Mouse (Mus musculus): Measurements from ENCODE around the gene Atf6b.

Gene Atf6b

DNA sequence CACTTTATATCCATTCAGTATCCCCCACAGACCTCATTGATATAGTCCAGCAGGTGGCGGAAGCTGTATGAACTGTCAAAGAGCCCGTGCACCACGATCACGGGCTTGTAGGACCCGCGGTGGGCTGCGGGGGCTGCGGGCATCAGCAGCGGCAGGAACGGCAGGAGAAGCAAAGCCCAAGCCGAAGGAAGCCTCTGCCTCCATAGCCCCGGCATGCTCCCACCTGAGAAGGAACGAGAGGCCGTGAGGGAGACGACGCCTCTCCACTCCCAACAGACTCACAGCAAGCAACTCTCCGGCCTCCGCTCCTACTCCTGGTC is 20.2 kb upstream of the Atf6b start:
- DNase-seq (ENCODE audit: inconsistent age in 2 of 2, low spot score in 1 of 2): no peak

DNA sequence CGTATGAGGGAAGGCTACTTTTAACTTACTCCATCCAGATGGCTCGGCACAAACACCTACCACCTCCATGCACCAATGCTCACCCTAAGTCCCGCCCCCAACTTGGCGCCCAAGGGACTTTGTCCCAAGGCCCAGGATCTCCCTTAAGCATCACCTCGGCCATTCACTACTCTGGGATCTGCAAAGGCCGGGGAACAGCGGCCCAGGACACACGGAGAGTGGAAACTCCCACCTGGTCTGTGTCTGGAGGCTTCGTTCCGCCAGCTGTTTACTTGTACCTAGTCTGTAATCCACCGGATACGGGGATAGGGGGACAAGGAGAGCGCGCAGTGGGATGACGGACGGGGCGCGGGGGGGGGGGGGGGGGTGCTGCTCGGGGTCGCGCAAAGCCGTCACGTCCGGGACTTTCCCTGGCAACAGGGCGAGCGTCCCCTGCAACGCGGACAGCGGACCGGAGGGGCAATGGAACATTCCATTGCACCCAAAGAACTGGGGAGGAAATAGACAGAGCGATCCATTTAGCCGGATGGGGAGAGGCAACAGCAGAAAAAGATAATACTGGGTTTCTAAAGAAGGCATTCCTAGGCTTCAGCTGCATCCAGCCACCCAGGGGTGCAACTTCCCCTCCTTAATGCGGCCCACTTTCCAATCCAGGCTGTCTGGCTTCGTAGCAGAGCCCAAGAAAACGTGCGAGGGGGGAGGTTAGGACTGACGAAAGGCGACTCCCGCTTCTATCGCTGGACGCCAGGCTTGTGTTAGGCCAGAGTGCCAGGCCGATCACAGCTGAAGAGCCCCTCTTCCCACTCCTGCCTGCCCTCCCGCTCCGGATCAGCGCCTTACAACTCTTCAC is 19.6 kb upstream of the Atf6b start:
- peak; percentile 92 to 97 for DNase-seq (ENCODE audit: inconsistent age in 2 of 2, low spot score in 1 of 2)

DNA sequence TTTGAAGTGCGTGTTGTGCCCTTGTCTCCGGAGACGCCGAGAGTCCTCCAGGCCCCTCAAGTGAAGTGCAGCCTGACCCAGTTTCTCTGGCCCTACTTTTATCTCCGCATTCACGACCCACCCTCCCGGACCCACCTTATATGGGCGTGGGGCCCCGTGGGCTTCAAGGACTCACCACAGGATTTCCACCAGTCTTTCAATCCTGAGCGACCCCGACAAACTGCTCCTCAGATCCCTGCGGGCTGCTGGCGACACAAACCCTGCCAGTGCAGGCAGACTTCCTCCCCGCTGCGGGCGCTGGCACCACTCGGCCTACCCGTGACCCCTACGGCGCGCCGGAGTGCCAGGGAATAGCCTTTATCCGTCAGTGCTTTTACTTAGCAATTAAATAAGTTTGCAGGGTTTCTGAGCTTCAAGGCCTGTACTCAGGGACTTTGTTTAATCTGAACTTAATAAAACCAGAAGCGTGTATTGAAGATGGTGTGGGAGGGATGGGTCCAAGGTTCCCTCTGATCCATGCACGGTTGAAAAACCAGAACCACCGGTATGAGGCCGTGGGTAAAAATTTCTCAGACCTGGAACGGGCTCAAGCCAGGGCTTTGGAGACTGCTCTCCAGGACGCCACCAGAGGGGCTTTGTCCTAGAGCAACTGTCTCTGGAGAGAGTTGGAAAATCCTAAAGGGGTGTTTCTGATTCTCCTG is 18.9 kb upstream of the Atf6b start, which contains the start of gene Ppt2:
Gene Ppt2, minus strand, starts transcription at position 568 of the 701 bp plus-strand sequence.
- peak; percentile 75 to 93 for DNase-seq (ENCODE audit: inconsistent age in 2 of 2, low spot score in 1 of 2)

DNA sequence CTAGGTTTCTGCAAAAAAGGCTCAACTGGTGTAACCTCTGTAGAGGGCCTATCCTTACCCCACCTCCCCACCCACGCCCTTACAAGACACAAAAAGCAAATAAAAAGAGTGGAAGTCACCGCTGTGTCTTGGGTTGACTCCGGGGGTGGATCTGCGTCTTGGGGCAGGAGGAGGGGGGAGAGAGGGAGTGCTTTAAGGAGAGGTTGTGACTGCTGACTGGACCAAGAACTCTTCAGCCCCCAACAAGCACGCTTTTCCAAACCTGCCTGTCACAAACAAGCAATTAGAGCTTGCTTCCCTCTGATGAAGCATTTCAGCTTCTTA is 18.3 kb upstream of the Atf6b start:
- peak in 1 of 2 experiments; percentile 34 for DNase-seq (ENCODE audit: inconsistent age in 2 of 2, low spot score in 1 of 2)

DNA sequence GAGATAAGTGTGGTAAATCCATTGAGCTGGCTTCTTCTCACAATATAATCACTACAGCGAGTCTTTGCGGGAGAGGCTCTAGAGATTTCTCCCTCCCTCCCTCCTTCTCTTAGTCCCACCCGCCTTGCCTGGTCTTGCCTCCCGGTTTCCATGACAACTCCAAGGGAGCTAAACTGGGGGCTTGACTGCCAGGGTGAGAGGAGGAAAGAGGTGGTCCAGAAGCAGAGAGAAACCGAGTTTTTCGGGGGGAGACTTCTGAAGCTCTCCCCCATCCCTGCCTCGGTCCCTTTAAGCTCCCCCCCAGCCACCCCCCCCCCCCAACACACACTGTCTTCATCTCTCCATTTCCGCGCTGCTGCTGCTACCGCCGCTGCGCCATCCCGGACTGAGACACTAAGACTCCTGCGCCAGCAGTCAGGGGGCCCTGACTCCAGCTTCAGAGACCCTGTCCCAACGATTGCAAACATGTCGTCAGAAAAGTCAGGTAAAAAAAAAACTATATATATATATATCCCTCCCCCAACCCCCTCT is 17.7 kb upstream of the Atf6b start, which contains the start of gene Prrt1:
Gene Prrt1, plus strand, starts transcription at position 313 of the 531 bp plus-strand sequence.
- DNase-seq (ENCODE audit: inconsistent age in 2 of 2, low spot score in 1 of 2): peak; percentile 39 to 70

DNA sequence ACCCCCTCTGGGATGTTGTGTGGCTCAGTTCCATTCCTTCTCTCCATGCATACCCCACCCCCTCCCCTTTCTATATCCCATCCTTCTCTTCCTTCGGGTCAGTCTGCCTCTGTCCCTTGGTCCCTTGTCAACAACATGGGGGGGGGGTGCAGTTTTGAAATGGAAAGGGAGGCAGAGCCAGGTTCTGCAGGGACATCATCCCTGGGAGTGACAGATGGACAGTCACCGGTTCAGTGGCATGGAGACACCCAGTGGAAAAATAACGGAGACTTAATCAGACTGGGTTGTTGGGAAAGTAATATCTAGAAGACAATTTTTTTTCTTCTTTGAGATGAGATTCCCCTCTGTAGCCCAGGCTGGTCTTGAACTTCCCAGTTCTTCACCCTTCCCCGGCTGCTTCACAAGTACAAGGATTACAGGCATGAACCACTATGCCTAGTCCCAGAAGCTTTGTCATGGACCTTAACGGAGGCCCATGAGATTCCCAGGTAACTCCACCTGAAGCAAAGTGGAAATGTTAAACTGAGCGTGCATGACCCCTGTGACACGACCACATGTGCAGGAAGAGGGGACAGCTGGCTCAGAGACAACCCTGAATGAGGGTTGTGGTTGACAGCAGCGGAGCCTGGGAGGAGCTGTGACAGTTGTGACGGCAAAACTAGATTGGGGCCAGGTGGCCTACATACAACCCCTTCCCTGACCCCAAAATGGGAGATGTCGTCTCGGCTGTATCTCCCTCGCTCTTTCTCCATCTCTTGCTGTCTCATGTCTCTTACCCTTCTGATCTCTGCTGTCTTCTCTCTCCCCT is 16.9 kb upstream of the Atf6b start:
- peak in 1 of 2 experiments; percentile 33 for DNase-seq (ENCODE audit: inconsistent age in 2 of 2, low spot score in 1 of 2)

DNA sequence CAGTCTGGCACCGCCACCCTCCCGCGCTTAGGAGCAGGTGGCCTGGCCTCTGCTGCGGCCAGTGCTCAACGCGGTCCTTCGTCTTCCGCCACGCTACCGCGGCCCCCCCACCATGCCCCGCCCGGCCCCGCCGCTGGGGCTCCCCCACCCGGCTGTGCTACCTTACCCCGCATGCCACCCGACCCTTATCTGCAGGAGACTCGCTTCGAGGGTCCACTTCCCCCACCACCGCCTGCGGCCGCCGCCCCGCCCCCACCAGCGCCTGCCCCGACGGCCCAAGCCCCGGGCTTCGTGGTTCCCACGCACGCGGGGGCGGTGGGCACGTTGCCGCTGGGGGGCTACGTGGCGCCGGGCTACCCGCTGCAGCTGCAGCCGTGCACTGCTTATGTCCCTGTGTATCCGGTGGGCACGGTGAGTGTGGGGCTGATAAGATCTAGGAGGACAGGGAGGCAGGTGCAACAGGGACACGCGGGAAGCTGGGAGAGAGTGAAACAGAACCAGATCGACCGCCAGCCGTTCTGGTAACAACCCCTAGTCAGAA is 16.1 kb upstream of the Atf6b start:
- DNase-seq (ENCODE audit: inconsistent age in 2 of 2, low spot score in 1 of 2): peak in 1 of 2 experiments; percentile 39

DNA sequence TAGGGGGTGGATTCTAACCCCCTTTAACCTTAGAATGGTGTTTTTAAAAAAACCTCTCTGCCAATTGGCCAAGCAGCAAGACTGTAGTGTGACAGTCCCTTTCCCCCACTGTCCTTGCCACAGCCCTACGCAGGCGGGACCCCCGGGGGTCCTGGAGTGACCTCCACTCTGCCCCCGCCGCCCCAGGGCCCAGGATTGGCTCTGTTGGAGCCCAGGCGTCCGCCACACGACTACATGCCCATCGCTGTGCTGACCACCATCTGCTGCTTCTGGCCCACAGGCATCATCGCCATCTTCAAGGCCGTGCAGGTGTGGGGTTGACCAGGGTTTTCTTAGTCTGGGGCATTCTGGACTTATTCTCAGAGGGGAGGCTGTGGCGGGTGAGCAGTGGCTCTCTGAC is 15.3 kb upstream of the Atf6b start:
- DNase-seq (ENCODE audit: inconsistent age in 2 of 2, low spot score in 1 of 2): peak in 1 of 2 experiments; percentile 41

DNA sequence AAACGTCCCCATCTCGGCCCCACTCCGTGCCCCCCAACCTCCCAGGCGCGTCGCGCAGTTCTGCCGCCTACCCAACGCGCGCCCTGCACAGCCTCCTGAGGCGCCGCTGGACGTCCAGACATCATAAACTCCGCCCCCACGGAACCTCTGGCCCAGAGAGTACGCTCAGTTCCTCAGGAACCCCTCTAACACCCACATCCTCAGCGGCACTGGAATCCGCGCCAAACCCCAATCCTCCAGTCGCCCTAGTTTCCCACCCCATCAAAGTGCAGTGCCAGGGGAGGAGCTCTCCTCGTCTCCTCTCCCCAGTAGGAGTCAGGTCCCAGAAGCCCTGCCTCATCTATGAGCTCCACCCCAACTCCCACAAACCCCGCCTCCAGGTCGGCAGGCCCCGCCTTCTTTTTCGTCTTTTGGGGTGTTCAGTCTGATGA is 14.7 kb upstream of the Atf6b start:
- DNase-seq (ENCODE audit: inconsistent age in 2 of 2, low spot score in 1 of 2): peak; percentile 90 to 94

DNA sequence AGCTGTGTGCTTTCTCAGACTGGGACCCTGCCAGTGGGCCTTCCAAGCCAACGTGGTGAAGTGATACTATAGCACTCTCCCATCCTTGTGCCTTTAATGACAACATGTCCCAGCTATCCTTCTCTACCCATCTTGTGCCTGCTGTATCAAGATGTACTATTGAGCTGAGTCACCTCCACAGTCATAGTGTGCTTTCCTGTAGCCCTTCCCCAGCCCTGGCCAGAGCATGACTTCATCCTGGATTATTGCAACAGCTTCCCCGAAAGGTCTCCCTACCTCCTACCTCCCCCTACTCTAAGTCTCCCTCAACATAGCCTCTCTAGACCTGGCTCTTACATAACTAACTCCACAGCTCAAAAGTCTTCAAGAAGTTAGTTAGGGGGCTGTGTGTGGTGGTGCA is 11.3 kb upstream of the Atf6b start:
- peak in 1 of 2 experiments; percentile 71 for DNase-seq (ENCODE audit: inconsistent age in 2 of 2, low spot score in 1 of 2)

DNA sequence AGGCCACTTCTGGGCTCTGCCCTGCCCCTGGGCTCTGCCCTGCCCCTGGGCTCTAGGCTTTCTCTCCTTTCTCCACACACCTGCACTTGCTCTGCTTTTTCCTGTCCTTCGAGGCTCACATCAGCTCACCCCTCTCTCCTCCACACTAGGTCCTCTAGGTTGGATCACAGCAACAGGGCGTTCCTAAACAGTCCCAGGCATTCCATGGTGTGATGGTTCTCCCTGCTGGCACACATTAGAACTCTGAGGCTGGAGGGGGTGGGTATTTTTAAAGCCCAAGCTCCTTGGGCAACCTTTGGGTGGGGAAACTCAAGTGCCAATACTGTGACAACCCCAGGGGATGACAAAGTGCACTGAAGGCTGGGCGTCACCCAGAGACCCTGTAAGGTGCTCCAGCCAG is 9.5 kb upstream of the Atf6b start:
- peak in 1 of 2 experiments; percentile 42 for DNase-seq (ENCODE audit: inconsistent age in 2 of 2, low spot score in 1 of 2)

DNA sequence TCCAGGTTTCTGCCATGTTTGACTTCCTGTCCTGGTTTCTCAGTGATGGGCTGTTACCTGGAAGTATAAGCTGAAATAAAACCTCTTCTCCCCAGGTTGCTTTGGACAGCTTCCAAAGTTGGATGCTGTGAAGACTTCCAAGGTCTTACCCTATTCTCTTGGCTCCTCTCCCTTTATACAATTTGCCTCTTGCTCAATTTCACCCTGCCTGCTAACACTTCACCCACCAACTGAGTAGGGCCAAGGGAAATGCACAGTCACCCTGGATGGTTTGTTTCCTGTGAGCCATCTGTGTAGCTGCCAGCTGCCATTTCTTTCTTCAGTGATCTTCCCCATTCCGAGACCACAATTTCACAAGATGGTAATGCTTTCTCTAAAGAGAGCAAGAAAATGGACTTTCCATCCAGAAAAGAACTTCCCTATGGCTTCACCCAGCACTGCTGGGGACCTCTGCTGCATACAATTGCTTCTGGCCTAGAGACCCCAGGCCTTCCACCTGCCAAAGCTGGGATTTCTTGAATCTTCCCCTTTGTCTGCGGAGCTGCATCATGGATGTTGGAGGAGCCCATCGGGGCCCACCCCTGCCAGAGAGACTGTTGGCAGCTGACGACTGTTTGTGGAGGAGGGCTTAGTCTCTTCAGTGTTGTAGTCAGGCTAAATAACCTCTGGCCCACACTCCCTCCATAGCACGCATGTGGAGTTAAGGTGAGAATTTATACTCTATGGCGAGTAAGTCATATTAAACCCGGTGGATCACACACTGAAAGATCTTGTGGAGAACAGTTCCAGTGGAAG is 7.3 kb upstream of the Atf6b start:
- DNase-seq (ENCODE audit: inconsistent age in 2 of 2, low spot score in 1 of 2): peak in 1 of 2 experiments; percentile 68

DNA sequence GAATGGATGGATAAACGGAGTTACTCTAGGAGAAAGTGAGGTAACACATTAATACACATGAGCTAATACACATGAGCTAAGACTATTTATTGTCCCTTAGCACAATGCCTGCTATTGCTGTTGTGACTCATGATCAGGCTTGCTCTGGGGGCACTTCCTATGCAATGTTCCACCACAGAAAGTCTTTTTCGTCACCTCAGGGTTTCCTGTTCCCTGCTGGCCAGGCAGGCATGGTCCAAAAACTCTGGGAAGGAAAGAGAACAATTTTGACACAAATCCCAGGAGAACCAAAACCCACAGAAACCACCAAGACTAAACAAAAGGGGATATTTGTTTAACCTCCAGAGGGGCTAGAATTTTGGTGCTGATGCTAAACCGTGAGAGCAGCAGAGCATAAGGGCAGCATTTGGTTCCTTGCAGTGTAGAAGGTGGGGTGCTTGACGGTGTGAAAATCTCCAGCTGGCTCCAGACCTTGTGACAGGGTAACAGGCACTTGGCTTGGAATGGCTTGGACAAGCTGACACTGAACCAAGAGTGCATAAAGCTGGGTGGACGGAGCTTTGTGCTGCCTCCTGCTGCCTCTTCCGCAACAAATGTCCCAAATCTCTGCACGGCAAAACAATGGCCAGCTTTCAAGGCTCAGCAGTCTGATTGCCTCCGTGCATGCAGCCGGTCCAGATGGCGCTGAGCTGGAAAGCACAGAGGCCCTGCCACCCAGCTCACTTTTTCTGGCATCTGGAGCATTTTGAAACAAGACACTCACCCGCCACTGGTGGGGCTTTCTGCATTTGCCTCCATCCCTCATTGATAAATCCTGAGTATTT is 6.0 kb upstream of the Atf6b start:
- DNase-seq (ENCODE audit: inconsistent age in 2 of 2, low spot score in 1 of 2): peak; percentile 25 to 71

DNA sequence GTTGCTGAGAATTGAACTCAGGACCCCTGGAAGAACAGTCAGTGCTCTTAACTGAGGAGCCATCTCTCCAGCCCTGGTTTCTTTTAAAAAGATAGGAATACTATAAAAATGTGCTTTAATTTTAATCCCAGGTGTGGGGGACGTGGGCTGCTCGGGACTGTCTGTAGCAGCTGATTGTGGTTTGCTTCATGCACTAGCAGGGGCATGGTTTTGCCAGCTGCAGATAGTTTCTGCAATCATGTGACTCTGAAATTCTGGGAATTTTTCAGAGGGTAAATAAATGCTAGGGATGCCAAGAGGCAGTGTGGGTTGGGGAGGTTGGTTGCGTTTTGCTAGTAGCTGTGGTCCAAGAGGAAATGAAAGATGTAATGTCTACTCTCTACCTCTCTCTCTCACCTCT is 5.0 kb upstream of the Atf6b start:
- DNase-seq (ENCODE audit: inconsistent age in 2 of 2, low spot score in 1 of 2): peak in 1 of 2 experiments; percentile 3

DNA sequence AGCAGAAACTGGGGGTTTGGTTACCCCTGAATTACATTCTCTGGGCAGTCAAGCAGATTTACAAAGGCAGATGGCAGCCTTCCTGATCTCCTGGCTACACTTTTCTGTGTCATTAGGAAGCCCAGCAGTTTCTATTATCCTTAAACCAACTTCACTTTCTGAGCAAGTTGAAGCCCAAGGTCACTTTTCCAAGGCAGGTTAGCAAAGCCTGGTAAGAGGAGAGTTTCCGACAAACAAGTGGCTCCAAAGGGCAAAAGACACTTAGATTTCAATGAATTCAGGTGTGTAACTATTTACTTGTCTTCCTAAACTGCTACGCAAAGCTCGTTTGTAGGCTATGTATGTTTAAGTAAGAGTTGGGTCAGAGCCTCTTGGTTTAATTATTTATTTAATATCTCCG is 3.6 kb upstream of the Atf6b start:
- DNase-seq (ENCODE audit: inconsistent age in 2 of 2, low spot score in 1 of 2): peak in 1 of 2 experiments; percentile 34

DNA sequence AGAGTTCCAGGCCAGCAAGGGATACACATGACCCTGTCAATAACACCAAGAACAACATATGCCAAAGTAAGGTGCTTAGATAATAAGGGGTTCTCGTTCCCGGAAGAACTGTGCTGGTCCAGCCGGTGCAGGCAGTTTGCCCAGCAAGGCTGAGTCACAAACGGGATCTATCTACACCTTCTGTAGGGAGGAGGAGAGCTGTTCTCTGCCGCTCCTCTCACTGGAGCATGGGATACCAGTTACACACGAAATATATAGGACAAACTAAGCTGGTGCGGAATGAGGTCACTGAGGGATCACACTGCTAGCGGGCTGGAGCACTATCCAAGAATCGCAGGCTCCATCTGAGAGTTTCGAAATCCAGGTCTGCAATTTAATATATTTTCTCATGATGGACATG is 3.0 kb upstream of the Atf6b start:
- peak in 1 of 2 experiments; percentile 49 for DNase-seq (ENCODE audit: inconsistent age in 2 of 2, low spot score in 1 of 2)

DNA sequence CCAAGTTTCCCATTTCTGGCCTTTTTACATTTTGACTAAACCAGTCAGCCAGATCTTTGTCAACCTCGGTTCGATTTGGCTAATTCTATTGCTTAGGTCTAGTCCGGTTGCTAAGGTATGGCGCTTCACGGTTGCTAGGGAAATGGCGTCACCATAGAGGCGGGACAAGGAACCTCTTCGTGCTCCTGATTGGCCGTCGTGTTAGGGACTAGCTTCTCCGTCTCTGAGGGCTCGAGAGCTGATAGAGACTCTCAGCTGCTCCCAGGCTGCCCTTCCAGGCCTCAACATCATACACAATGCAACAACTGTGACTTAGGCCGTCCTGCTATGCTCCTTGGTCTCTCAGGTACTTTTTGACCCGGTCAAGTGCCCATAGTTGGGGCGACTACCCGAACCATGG is 2.3 kb upstream of the Atf6b start, which contains the start of gene Fkbpl:
Gene Fkbpl, plus strand, starts transcription at position 157 of the 400 bp plus-strand sequence.
- peak; percentile 96 to 99 for DNase-seq (ENCODE audit: inconsistent age in 2 of 2, low spot score in 1 of 2)

DNA sequence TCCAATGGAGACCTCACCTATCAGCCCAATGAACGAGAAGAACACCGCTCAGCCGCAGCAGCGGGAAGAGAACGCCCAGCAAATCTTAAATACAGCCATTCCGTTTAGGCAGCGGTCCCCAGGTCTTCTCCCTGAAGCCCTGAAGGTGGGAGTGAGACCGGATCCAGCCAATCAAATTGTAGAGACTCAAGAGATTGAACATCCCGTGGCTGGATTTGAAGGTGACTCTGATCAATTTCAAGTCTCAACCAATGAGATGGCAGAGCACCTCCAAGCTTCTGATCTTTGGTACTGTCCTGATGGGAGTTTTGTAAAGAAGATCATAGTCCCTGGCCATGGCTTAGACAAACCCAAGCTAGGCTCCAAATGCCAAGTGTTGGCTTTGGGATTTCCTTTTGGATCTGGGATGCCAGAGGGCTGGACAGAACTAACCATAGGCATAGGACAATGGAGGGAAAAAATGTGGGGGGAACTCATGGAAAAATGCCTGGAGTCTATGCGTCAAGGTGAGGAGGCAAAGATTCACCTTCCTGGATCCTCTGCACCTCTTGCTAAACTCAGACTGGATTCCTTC is 1.6 kb upstream of the Atf6b start:
- DNase-seq (ENCODE audit: inconsistent age in 2 of 2, low spot score in 1 of 2): peak in 1 of 2 experiments; percentile 53

All from adrenal gland, adult (tissue).